Mouse (Mus musculus): ENCODE results near the gene Plpp3.

DNA sequence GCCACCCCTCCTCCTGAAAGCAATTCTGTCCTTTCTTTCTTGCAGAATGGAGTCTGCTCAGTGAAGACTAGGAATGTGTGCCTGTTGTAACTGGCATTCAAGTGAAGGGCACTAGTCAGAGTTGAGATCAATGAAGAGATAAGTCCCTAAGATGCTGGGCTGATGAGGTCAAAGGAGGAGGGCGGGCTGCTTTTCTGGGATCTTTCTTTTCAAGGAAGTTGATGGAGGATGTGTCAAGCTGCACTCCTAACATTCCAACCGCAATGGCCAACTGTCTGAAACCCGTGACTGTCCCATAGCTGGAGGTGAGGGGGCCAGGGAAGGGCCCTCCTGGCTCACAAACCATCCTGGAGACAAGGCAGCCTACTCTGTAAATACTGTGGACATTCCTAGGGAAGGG lies 118.5 kb downstream of the Plpp3 start:
- TF ChIP-seq CTCF (conservative IDR thresholded peaks at IDR 0.05; ENCODE audit: low read length) (no peak), NANOG (IDR thresholded peaks at IDR 0.05; ENCODE audit: borderline replicate concordance, low read length) (no peak)
